Mouse (Mus musculus): ENCODE measurements at regions not wholly inside any gene's neighbourhood (a gene's known extent, or its start where the extent isn't known, plus 50 kb on each side); places are given as distances from the start of the nearest gene placed in this dataset.

- no peak for DNase-seq (ENCODE audit: low spot score in 2 of 2)
These were observed 60.7 kb downstream of the Ifng start for GRCm38 (mm10) chr10:118501571-118501970.

- DNase-seq (ENCODE audit: low spot score in 2 of 2), result no peak
These were observed 64.0 kb downstream of the Ifng start for GRCm38 (mm10) chr10:118504811-118505210.

GRCm38 (mm10) chr10:118506154-118506553 lies 65.3 kb downstream of the Ifng start:
- DNase-seq (ENCODE audit: low spot score in 2 of 2), result no peak

- no peak for DNase-seq (ENCODE audit: low spot score in 2 of 2)
These were observed 66.8 kb downstream of the Ifng start for GRCm38 (mm10) chr10:118507630-118508029.

- DNase-seq (ENCODE audit: low spot score in 2 of 2), result no peak
These were observed 76.0 kb downstream of the Ifng start for GRCm38 (mm10) chr10:118516839-118517238.

GRCm38 (mm10) chr10:118517995-118518394 lies 77.1 kb downstream of the Ifng start:
- no peak for DNase-seq (ENCODE audit: low spot score in 2 of 2)

GRCm38 (mm10) chr10:118545966-118546365 lies 105.1 kb downstream of the Ifng start:
- DNase-seq (ENCODE audit: low spot score in 2 of 2), result no peak

- DNase-seq (ENCODE audit: low spot score in 2 of 2), result peak in 1 of 2 experiments; percentile 13
These were observed 109.4 kb downstream of the Ifng start for GRCm38 (mm10) chr10:118550201-118550600.

GRCm38 (mm10) chr10:118558848-118559247 lies 118.0 kb downstream of the Ifng start:
- DNase-seq (ENCODE audit: low spot score in 2 of 2), result no peak

GRCm38 (mm10) chr10:118564041-118564440 lies 123.2 kb downstream of the Ifng start:
- DNase-seq (ENCODE audit: low spot score in 2 of 2), result no peak

GRCm38 (mm10) chr10:118564528-118565268 lies 123.9 kb downstream of the Ifng start:
- no peak for DNase-seq (ENCODE audit: low spot score in 2 of 2)

GRCm38 (mm10) chr10:118568617-118569016 lies 127.8 kb downstream of the Ifng start:
- no peak for DNase-seq (ENCODE audit: low spot score in 2 of 2)

GRCm38 (mm10) chr10:118569424-118569823 lies 128.6 kb downstream of the Ifng start:
- DNase-seq (ENCODE audit: low spot score in 2 of 2), result no peak

- no peak for DNase-seq (ENCODE audit: low spot score in 2 of 2)
These were observed 132.4 kb downstream of the Ifng start for GRCm38 (mm10) chr10:118573247-118573646.

- no peak for DNase-seq (ENCODE audit: low spot score in 2 of 2)
These were observed 134.7 kb downstream of the Ifng start for GRCm38 (mm10) chr10:118575570-118575969.

GRCm38 (mm10) chr10:118581376-118581775 lies 140.5 kb downstream of the Ifng start:
- no peak for DNase-seq (ENCODE audit: low spot score in 2 of 2)

GRCm38 (mm10) chr10:118585821-118586220 lies 145.0 kb downstream of the Ifng start:
- no peak for DNase-seq (ENCODE audit: low spot score in 2 of 2)

- DNase-seq (ENCODE audit: low spot score in 2 of 2), result no peak
These were observed 147.4 kb downstream of the Ifng start for GRCm38 (mm10) chr10:118588198-118588597.

- DNase-seq (ENCODE audit: low spot score in 2 of 2), result peak; percentile 84 to 86
These were observed 152.0 kb downstream of the Ifng start for GRCm38 (mm10) chr10:118592648-118593368.

GRCm38 (mm10) chr10:118596206-118596605 lies 155.4 kb downstream of the Ifng start:
- DNase-seq (ENCODE audit: low spot score in 2 of 2), result no peak

GRCm38 (mm10) chr10:118598497-118598896 lies 157.7 kb downstream of the Ifng start:
- no peak for DNase-seq (ENCODE audit: low spot score in 2 of 2)

- no peak for DNase-seq (ENCODE audit: low spot score in 2 of 2)
These were observed 158.4 kb downstream of the Ifng start for GRCm38 (mm10) chr10:118599197-118599596.

- DNase-seq (ENCODE audit: low spot score in 2 of 2), result no peak
These were observed 158.8 kb downstream of the Ifng start for GRCm38 (mm10) chr10:118599610-118600009.
